Mouse (Mus musculus) embryonic facial prominence, embryonic 10.5 days (tissue): ENCODE measurements at regions not wholly inside any gene's neighbourhood (a gene's known extent, or its start where the extent isn't known, plus 50 kb on each side); places are given as distances from the start of the nearest gene placed in this dataset.
A peak's percentile ranks its signal among the peaks of the same experiment; 100 is the strongest.

ENCODE experiments used
- DNase-seq: peaks from one replicate; pipeline ENCODE4 v3.0.0-alpha.2; 2017; ENCODE audit warnings: low spot score
- H3K27ac ChIP-seq: fragments of 300-500 bp; sonication (generic); replicated peaks from 2 replicates; pipeline ENCODE4 v1.5.1; 2016; ENCODE audit warnings: mild to moderate bottlenecking
- H3K27me3 ChIP-seq: fragments of 300-500 bp; sonication (generic); replicated peaks from 2 replicates; pipeline ENCODE4 v1.6.1; 2016; ENCODE audit warnings: low read depth, mild to moderate bottlenecking; ENCODE audit not compliant: poor library complexity, severe bottlenecking
- H3K36me3 ChIP-seq: fragments of 300-500 bp; sonication (generic); replicated peaks from 2 replicates; pipeline ENCODE4 v1.6.1; 2016; ENCODE audit warnings: mild to moderate bottlenecking, moderate library complexity
- H3K4me1 ChIP-seq: fragments of 300-500 bp; sonication (generic); 2 replicates; pipeline ENCODE4 v1.6.1; 2016
- H3K4me3 ChIP-seq: fragments of 300-500 bp; sonication (generic); 2 replicates; pipeline ENCODE4 v1.5.1; 2016; ENCODE audit warnings: mild to moderate bottlenecking, moderate library complexity
- H3K9me3 ChIP-seq: fragments of 300-500 bp; sonication (generic); 2 replicates; pipeline ENCODE4 v1.6.1; 2016; ENCODE audit warnings: mild to moderate bottlenecking
- WGBS: fragments of 180-500 bp; shearing (Covaris S2); methylation state at CpG from one replicate; pipeline ENCODE4 v1.1.7; 2016; 5-methylcytosine and 5-hydroxymethylcytosine counted together

- Histone ChIP-seq H3K36me3 (no peaks in the 10 kb centered on the region), H3K27me3 (no peaks in the 10 kb centered on the region), H3K27ac (no peak overlapping the region), H3K4me1 (no peaks in the 10 kb centered on the region), H3K9me3 (no peaks in the 10 kb centered on the region), H3K4me3 (no peak overlapping the region)
- no peak for DNase-seq
- WGBS = 84% methylated on average over 1 of the region's 1 CpGs
Observed at GRCm38 (mm10) chr5:17080405-17080804, 288.8 kb downstream of the Gm28710 start.

- H3K36me3 ChIP-seq = no peaks in the 10 kb centered on the region
- no peaks in the 10 kb centered on the region for H3K4me1 ChIP-seq
- no peak for DNase-seq
- no peaks in the 10 kb centered on the region for H3K9me3 ChIP-seq
- 89% methylated on average over 1 of the region's 1 CpGs for WGBS
- no peak overlapping the region for H3K4me3 ChIP-seq
- no peak overlapping the region for H3K27ac ChIP-seq
- H3K27me3 ChIP-seq = no peaks in the 10 kb centered on the region
Observed at GRCm38 (mm10) chr5:17111556-17111955, 261.4 kb upstream of the Speer4f2 start.

- H3K4me3 ChIP-seq = no peak overlapping the region
- DNase-seq = no peak
- no peaks in the 10 kb centered on the region for H3K27me3 ChIP-seq
- WGBS = 63% methylated on average over 2 of the region's 2 CpGs
- no peaks in the 10 kb centered on the region for H3K36me3 ChIP-seq
- no peaks in the 10 kb centered on the region for H3K9me3 ChIP-seq
- H3K4me1 ChIP-seq = no peaks in the 10 kb centered on the region
- no peak overlapping the region for H3K27ac ChIP-seq
Observed at GRCm38 (mm10) chr5:17112026-17112425, 261.0 kb upstream of the Speer4f2 start.

- H3K4me3 ChIP-seq = no peak overlapping the region
- no peaks in the 10 kb centered on the region for H3K9me3 ChIP-seq
- 85% methylated on average over 3 of the region's 3 CpGs for WGBS
Observed at GRCm38 (mm10) chr5:17115035-17115434, 257.9 kb upstream of the Speer4f2 start.

GRCm38 (mm10) chr5:17116072-17116471, 256.9 kb upstream of the Speer4f2 start:
- 80% methylated on average over 3 of the region's 3 CpGs for WGBS
- Histone ChIP-seq H3K27me3 (no peaks in the 10 kb centered on the region), H3K4me3 (no peak overlapping the region), H3K36me3 (no peaks in the 10 kb centered on the region), H3K27ac (no peak overlapping the region), H3K9me3 (no peaks in the 10 kb centered on the region), H3K4me1 (no peaks in the 10 kb centered on the region)
- DNase-seq = no peak

More at GRCm38 (mm10) chr5:17115035-17115434, 257.9 kb upstream of the Speer4f2 start:
- H3K27me3 ChIP-seq = no peaks in the 10 kb centered on the region
- DNase-seq = no peak
- H3K4me1 ChIP-seq = no peaks in the 10 kb centered on the region
- no peaks in the 10 kb centered on the region for H3K36me3 ChIP-seq
- H3K27ac ChIP-seq = no peak overlapping the region

GRCm38 (mm10) chr5:17125240-17125639, 247.7 kb upstream of the Speer4f2 start:
- no peaks in the 10 kb centered on the region for H3K27me3 ChIP-seq
- 88% methylated on average over 2 of the region's 2 CpGs for WGBS
- H3K27ac ChIP-seq = no peak overlapping the region

GRCm38 (mm10) chr5:17127501-17127900, 245.5 kb upstream of the Speer4f2 start:
- H3K36me3 ChIP-seq = no peaks in the 10 kb centered on the region
- no peaks in the 10 kb centered on the region for H3K9me3 ChIP-seq
- 52% methylated on average over 4 of the region's 4 CpGs for WGBS
- no peak overlapping the region for H3K27ac ChIP-seq
- no peaks in the 10 kb centered on the region for H3K4me1 ChIP-seq
- no peaks in the 10 kb centered on the region for H3K27me3 ChIP-seq
- H3K4me3 ChIP-seq = no peak overlapping the region
- peak; percentile 13 for DNase-seq

More at GRCm38 (mm10) chr5:17125240-17125639, 247.7 kb upstream of the Speer4f2 start:
- no peak overlapping the region for H3K4me3 ChIP-seq
- no peaks in the 10 kb centered on the region for H3K36me3 ChIP-seq
- no peaks in the 10 kb centered on the region for H3K4me1 ChIP-seq
- no peaks in the 10 kb centered on the region for H3K9me3 ChIP-seq
- no peak for DNase-seq

- 63% methylated on average over 5 of the region's 5 CpGs for WGBS
- DNase-seq = no peak
- H3K36me3 ChIP-seq = no peaks in the 10 kb centered on the region
- H3K9me3 ChIP-seq = no peaks in the 10 kb centered on the region
- H3K27ac ChIP-seq = no peak overlapping the region
- H3K4me1 ChIP-seq = no peaks in the 10 kb centered on the region
- no peaks in the 10 kb centered on the region for H3K27me3 ChIP-seq
- no peak overlapping the region for H3K4me3 ChIP-seq
Observed at GRCm38 (mm10) chr5:17135489-17135888, 237.5 kb upstream of the Speer4f2 start.

GRCm38 (mm10) chr5:17141555-17141954, 231.4 kb upstream of the Speer4f2 start:
- Histone ChIP-seq H3K9me3 (no peaks in the 10 kb centered on the region), H3K27ac (no peak overlapping the region), H3K4me1 (no peaks in the 10 kb centered on the region), H3K4me3 (no peak overlapping the region), H3K36me3 (no peaks in the 10 kb centered on the region), H3K27me3 (no peaks in the 10 kb centered on the region)
- DNase-seq = no peak

- DNase-seq = no peak
- Histone ChIP-seq H3K4me1 (no peaks in the 10 kb centered on the region), H3K27me3 (no peaks in the 10 kb centered on the region), H3K4me3 (no peak overlapping the region), H3K27ac (no peak overlapping the region), H3K36me3 (no peaks in the 10 kb centered on the region), H3K9me3 (no peaks in the 10 kb centered on the region)
- 90% methylated on average over 2 of the region's 2 CpGs for WGBS
Observed at GRCm38 (mm10) chr5:17174562-17174961, 198.4 kb upstream of the Speer4f2 start.

GRCm38 (mm10) chr5:17176771-17177170, 196.2 kb upstream of the Speer4f2 start:
- Histone ChIP-seq H3K27me3 (no peaks in the 10 kb centered on the region), H3K4me1 (no peaks in the 10 kb centered on the region), H3K36me3 (no peaks in the 10 kb centered on the region), H3K4me3 (no peak overlapping the region), H3K9me3 (no peaks in the 10 kb centered on the region), H3K27ac (no peak overlapping the region)
- WGBS = 77% methylated on average over 9 of the region's 9 CpGs
- DNase-seq = no peak

- no peaks in the 10 kb centered on the region for H3K27me3 ChIP-seq
- no peaks in the 10 kb centered on the region; the same call in 1 of the 2 replicates for H3K4me1 ChIP-seq
- no peaks in the 10 kb centered on the region for H3K9me3 ChIP-seq
- no peak overlapping the region for H3K4me3 ChIP-seq
- H3K27ac ChIP-seq = no peak overlapping the region
- no peaks in the 10 kb centered on the region for H3K36me3 ChIP-seq
- WGBS = 86% methylated on average over 4 of the region's 4 CpGs
- no peak for DNase-seq
Observed at GRCm38 (mm10) chr5:17208554-17209283, 164.3 kb upstream of the Speer4f2 start.

- H3K36me3 ChIP-seq = no peaks in the 10 kb centered on the region
- H3K27me3 ChIP-seq = no peaks in the 10 kb centered on the region
- H3K27ac ChIP-seq = no peak overlapping the region
- H3K4me3 ChIP-seq = no peak overlapping the region
- no peaks in the 10 kb centered on the region for H3K9me3 ChIP-seq
- no peak for DNase-seq
- 65% methylated on average over 6 of the region's 6 CpGs for WGBS
- no peaks in the 10 kb centered on the region; the same call in 1 of the 2 replicates for H3K4me1 ChIP-seq
Observed at GRCm38 (mm10) chr5:17210723-17211245, 162.2 kb upstream of the Speer4f2 start.
